Comparison of ENCODE assay signal across 26 mouse cellular contexts in genomic region chr14:106740857-106741256, GRCm38 (mm10).
DNase-seq lines count a peak whose midpoint lies in the region; ATAC-seq lines count a peak whose summit lies in the region.
"Had no signal": no experiment of that assay in that cellular context is flagged by ENCODE, and none has a peak within 500 bp of the region (broad histone marks: within the 10 kb centered on the region; RNA-seq: fewer than 3 reads in every experiment).

No protein-coding gene starts in this region.

- DNase-seq in cerebellum, postnatal 10 days = peak; percentile 14 to 22
- no peak for DNase-seq in cerebellum, adult 18-20 months
- DNase-seq in midbrain, embryonic 11.5 days (ENCODE audit: low spot score, missing footprints) = no peak
- no peak for DNase-seq in spleen, adult 18-20 months
- no peak for DNase-seq in heart, embryonic 10.5 days (ENCODE audit: low spot score)
- DNase-seq: adrenal gland, postnatal 14 days; cerebellum, adult 11 months; cerebellum, postnatal 36 days; gastrocnemius, postnatal 25 days; heart, adult 18-20 months; heart, postnatal 14 days; kidney, adult 11 months; kidney, postnatal 36 days; layer of hippocampus, postnatal 36 days; lung, adult 18-20 months; lung, postnatal 10 days; right cerebral cortex, postnatal 14 days had no signal

- H3K36me3 ChIP-seq in midbrain, embryonic 11.5 days (ENCODE audit: control insufficient read depth, insufficient read depth, low read length) = no peaks in the 10 kb centered on the region
- H3K36me3 ChIP-seq in midbrain, embryonic 15.5 days (replicated peaks) = no peaks in the 10 kb centered on the region
- no peaks in the 10 kb centered on the region for H3K36me3 ChIP-seq in hindbrain, embryonic 13.5 days
- H3K36me3 ChIP-seq in neural tube, embryonic 13.5 days = no peaks in the 10 kb centered on the region
- no peaks in the 10 kb centered on the region for H3K36me3 ChIP-seq in heart, embryonic 10.5 days
- H3K36me3 ChIP-seq: forebrain, embryonic 10.5 days; heart, embryonic 13.5 days; kidney, embryonic 15.5 days; limb, embryonic 12.5 days; midbrain, embryonic 13.5 days had no signal

- H3K4me1 ChIP-seq in midbrain, embryonic 11.5 days (ENCODE audit: control insufficient read depth, insufficient read depth, low read length) = no peaks in the 10 kb centered on the region
- no peaks in the 10 kb centered on the region for H3K4me1 ChIP-seq in midbrain, embryonic 15.5 days
- H3K4me1 ChIP-seq in hindbrain, embryonic 13.5 days (replicated peaks) = no peaks in the 10 kb centered on the region
- no peaks in the 10 kb centered on the region for H3K4me1 ChIP-seq in neural tube, embryonic 13.5 days (replicated peaks)
- H3K4me1 ChIP-seq in heart, embryonic 10.5 days = no peaks in the 10 kb centered on the region
- H3K4me1 ChIP-seq: forebrain, embryonic 10.5 days; heart, embryonic 13.5 days; kidney, embryonic 15.5 days; limb, embryonic 12.5 days; midbrain, embryonic 13.5 days had no signal

- H3K9me3 ChIP-seq in midbrain, embryonic 11.5 days (ENCODE audit: control insufficient read depth, low read length) = no peaks in the 10 kb centered on the region
- no peaks in the 10 kb centered on the region for H3K9me3 ChIP-seq in midbrain, embryonic 15.5 days
- H3K9me3 ChIP-seq in hindbrain, embryonic 13.5 days = no peaks in the 10 kb centered on the region
- H3K9me3 ChIP-seq in neural tube, embryonic 13.5 days = no peaks in the 10 kb centered on the region
- H3K9me3 ChIP-seq in heart, embryonic 10.5 days = no peaks in the 10 kb centered on the region
- H3K9me3 ChIP-seq: forebrain, embryonic 10.5 days; heart, embryonic 13.5 days; kidney, embryonic 15.5 days; limb, embryonic 12.5 days; midbrain, embryonic 13.5 days had no signal

- H3K4me2 ChIP-seq in midbrain, embryonic 11.5 days = no peak overlapping the region
- no peak overlapping the region for H3K4me2 ChIP-seq in midbrain, embryonic 15.5 days
- no peak overlapping the region for H3K4me2 ChIP-seq in hindbrain, embryonic 13.5 days
- no peak overlapping the region for H3K4me2 ChIP-seq in neural tube, embryonic 13.5 days
- H3K4me2 ChIP-seq: heart, embryonic 13.5 days; kidney, embryonic 15.5 days; limb, embryonic 12.5 days; liver, embryonic 11.5 days; midbrain, embryonic 13.5 days had no signal

- no peaks in the 10 kb centered on the region for H3K27me3 ChIP-seq in midbrain, embryonic 11.5 days (ENCODE audit: control insufficient read depth, insufficient read depth, low read length)
- H3K27me3 ChIP-seq in midbrain, embryonic 15.5 days (replicated peaks) = no peaks in the 10 kb centered on the region
- H3K27me3 ChIP-seq in hindbrain, embryonic 13.5 days = no peaks in the 10 kb centered on the region
- H3K27me3 ChIP-seq in neural tube, embryonic 13.5 days = no peaks in the 10 kb centered on the region
- no peaks in the 10 kb centered on the region for H3K27me3 ChIP-seq in heart, embryonic 10.5 days (ENCODE audit: insufficient read depth, poor library complexity, severe bottlenecking)
- H3K27me3 ChIP-seq: heart, embryonic 13.5 days; kidney, embryonic 15.5 days; limb, embryonic 12.5 days; midbrain, embryonic 13.5 days had no signal

- H3K27ac ChIP-seq in midbrain, embryonic 11.5 days (ENCODE audit: low read depth, low read length) = no peak overlapping the region
- H3K27ac ChIP-seq in midbrain, embryonic 15.5 days = no peak overlapping the region
- no peak overlapping the region for H3K27ac ChIP-seq in hindbrain, embryonic 13.5 days
- H3K27ac ChIP-seq in neural tube, embryonic 13.5 days (replicated peaks) = no peak overlapping the region
- H3K27ac ChIP-seq in heart, embryonic 10.5 days = no peak overlapping the region
- H3K27ac ChIP-seq: forebrain, embryonic 10.5 days; heart, embryonic 13.5 days; kidney, embryonic 15.5 days; limb, embryonic 12.5 days; midbrain, embryonic 13.5 days had no signal

- H3K9ac ChIP-seq in midbrain, embryonic 11.5 days (ENCODE audit: low read length) = no peak overlapping the region
- no peak overlapping the region for H3K9ac ChIP-seq in midbrain, embryonic 15.5 days
- H3K9ac ChIP-seq in hindbrain, embryonic 13.5 days = no peak overlapping the region
- no peak overlapping the region for H3K9ac ChIP-seq in neural tube, embryonic 13.5 days
- H3K9ac ChIP-seq: heart, embryonic 13.5 days; kidney, embryonic 15.5 days; limb, embryonic 12.5 days; midbrain, embryonic 13.5 days had no signal

- ATAC-seq in midbrain, embryonic 11.5 days (ENCODE audit: low FRiP score) = 0 out of 2 replicates have a peak, but pooled peaks have one; percentile 38
- ATAC-seq in midbrain, embryonic 15.5 days (replicated peaks) = no peak
- peak; percentile 52; the same call in 1 of the 2 replicates for ATAC-seq in hindbrain, embryonic 13.5 days (ENCODE audit: low FRiP score)
- peak; percentile 56; the same call in 1 of the 2 replicates for ATAC-seq in neural tube, embryonic 13.5 days (ENCODE audit: low read depth)
- ATAC-seq: midbrain, embryonic 13.5 days had no signal

- no peak overlapping the region for H3K4me3 ChIP-seq in midbrain, embryonic 11.5 days (ENCODE audit: low read depth, low read length)
- H3K4me3 ChIP-seq in midbrain, embryonic 15.5 days = no peak overlapping the region
- no peak overlapping the region for H3K4me3 ChIP-seq in hindbrain, embryonic 13.5 days
- H3K4me3 ChIP-seq in neural tube, embryonic 13.5 days = no peak overlapping the region
- H3K4me3 ChIP-seq in heart, embryonic 10.5 days = no peak overlapping the region
- H3K4me3 ChIP-seq: forebrain, embryonic 10.5 days; heart, embryonic 13.5 days; kidney, embryonic 15.5 days; limb, embryonic 12.5 days; midbrain, embryonic 13.5 days had no signal

Comparison
In these comparisons a context has a peak if more than half of its experiments do, and no peak if none do; other contexts are left out.
1. DNase-seq: peak in cerebellum, postnatal 10 days (2 of 2); none in cerebellum, adult 18-20 months (0 of 2), midbrain, embryonic 11.5 days (single experiment), spleen, adult 18-20 months (0 of 2) and heart, embryonic 10.5 days (single experiment).